Mouse (Mus musculus) retina, postnatal 1 day (tissue): ENCODE measurements around the gene Celf6.

Source experiments
- DNase-seq: peaks from one replicate; pipeline ENCODE4 v3.0.0-alpha.2; 2012

Celf6 gene

DNA sequence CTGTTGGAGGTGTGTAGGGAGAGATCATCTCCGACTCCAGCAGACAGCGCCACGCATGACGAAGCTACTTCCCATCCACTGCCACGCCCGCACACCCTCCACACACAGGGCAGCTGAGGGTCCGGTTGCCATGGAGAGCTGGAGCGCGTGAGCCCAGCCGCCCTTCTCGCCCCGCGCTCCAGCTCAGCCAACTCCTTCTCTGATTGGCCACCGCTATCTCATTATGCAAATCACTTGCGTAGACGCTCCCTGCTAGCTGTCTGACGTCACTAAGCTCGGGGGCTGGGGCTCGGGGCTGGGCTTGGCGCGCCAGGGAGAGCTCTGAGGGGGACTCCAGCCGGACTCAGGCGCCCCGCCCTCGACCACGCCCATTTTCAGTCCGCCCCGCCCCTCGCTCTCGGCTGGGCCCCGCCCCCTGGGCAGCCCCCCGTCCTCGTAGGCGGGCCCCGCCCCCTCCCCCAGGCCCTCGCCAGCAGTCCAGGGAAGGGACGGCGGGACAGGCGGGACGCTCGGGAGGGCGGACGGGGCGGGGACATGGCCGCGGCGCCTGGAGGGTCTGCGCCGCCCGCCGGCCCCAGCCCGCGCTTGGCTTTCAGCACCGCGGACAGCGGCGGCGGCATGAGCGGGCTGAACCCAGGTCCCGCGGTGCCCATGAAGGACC lies at the start of gene Celf6:
Gene Celf6 (plus strand): TSS at position 74 of the 661 bp plus-strand sequence.
- DNase-seq, result peak; percentile 100

DNA sequence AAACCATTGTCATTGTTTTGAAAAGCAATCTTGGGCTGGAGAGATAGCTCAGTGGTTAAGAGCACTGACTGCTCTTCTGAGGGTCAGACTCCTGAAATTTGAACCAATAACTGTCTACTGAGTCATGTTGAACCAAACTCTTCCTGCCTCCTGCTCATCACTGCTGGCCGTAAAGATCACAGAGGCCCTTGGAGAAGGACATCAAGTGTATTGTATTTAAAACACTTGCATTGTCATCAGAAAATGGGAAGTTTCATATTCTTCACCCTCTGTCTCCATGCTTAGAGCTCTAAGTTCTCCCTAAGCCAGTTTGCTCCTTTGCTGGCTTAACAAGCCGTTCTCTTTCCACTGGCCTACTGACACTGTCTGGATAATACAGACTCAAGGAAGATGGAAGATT lies 49.4 kb upstream of the Celf6 start:
- no peak for DNase-seq

DNA sequence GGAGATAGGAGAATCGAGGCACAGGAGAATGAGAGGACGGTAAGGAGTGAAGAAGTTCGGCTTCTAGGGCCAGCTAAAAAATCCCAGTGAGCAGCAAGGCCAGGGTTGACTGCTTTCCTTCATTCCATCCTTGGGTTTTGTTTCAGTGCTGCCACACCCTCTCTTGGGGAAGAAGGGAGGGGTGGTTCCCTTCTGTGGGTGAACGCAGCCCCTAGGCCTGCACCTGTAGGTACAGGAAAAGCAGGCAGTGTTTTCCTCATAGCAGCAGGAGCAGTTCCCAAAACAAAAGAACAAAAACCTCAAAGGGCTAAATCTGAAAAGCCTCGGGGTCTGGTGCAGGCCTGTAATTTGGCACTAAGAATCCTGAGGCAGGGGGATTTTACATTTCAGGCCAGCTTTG lies 46.1 kb upstream of the Celf6 start:
- no peak for DNase-seq

DNA sequence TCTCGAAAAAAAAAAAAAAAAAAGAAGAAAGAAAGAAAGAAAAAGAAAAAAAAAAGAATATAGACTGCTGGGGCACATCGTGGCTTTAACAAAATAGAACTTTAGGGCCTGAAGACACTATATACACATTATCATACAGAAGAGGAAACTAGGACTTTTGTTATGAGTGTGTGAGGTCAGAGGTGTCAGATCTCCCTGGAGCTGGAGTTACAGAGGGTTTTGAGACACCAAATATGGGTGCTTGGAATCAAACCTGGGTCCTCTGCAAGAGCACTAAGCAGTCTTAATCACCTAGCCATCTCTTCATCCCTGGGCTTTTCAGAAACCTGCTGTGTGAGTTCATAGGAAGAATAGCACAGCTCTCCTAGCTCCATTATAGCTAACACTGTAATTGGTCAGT lies 44.3 kb upstream of the Celf6 start:
- no peak for DNase-seq

GRCm38 (mm10) chr9:59533889-59534288 lies 43.8 kb upstream of the Celf6 start:
- no peak for DNase-seq

- no peak for DNase-seq
Observed at GRCm38 (mm10) chr9:59537651-59538050, 40.1 kb upstream of the Celf6 start.

DNA sequence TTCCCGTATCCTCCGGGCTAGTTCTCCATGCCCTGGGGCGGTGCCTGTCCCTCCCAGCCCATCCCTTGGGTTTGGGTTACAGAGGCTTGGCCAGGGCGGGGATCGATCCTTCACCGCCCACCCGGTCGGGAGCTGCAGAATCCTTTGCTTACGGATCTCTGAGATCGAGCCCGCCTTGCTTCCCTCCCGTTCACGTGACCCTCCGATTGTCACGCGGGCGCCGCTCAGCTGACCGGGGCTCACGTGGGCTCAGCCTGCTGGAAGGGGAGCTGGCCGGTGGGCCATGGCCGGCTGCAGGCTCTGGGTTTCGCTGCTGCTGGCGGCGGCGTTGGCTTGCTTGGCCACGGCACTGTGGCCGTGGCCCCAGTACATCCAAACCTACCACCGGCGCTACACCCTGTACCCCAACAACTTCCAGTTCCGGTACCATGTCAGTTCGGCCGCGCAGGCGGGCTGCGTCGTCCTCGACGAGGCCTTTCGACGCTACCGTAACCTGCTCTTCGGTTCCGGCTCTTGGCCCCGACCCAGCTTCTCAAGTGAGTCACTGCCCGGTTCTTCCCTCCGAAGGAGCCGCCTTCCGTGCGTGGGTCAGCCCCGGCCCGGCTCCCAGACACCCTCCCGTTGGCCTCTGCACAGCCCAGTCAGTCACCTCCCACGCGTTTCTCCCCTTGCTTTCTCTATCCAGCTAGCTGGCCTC lies 38.1 kb upstream of the Celf6 start, which contains the start of the genes Hexa and Tmem202:
Gene Hexa (plus strand): TSS at position 100 of the 697 bp plus-strand sequence.
Gene Tmem202 (minus strand): TSS at position 407 of the 697 bp plus-strand sequence.
- DNase-seq, result peak; percentile 94

GRCm38 (mm10) chr9:59541617-59542016 lies 36.1 kb upstream of the Celf6 start:
- DNase-seq, result no peak

GRCm38 (mm10) chr9:59542766-59543324 lies 34.9 kb upstream of the Celf6 start:
- DNase-seq, result no peak

DNA sequence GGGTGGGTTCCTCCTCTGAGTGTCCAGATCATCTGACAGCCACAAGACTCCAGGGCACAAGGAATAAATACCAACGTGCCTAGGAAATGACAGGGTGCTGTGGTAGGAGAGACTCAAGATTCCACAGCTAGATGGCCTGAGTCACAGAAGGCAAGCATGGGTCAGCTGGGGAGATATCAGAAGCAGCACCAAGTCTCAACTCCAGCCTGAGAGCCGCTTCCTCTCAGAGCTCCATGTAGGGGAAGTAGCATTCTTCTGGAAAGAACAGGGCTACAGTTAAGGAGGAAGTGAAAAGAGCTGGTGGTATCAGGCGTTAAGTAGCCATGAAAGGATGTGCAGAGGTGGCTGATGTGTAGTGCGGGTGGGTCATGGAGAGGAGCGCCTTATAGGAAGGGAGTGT lies 33.0 kb upstream of the Celf6 start:
- DNase-seq, result no peak

DNA sequence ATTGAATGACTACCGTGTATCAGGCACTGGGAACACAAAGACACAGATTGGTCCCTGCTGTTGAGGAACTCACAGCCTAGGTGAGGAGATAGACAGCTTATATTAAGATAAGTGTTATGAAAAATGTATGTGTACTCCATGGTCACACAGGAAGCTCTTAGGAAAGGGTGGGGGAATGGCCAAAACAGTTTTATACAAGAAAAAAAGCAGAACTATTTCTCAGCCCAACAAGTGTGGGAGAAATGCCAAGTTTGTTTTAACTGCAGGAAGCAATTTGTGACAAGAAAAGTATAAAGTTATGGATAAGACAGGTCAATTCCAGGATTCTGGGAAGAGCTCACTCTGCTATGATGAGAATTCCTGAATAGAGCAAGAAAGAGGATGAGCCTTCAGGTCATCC lies 29.8 kb upstream of the Celf6 start:
- DNase-seq, result no peak

- no peak for DNase-seq
Observed at GRCm38 (mm10) chr9:59548961-59549487, 28.7 kb upstream of the Celf6 start.

- no peak for DNase-seq
Observed at GRCm38 (mm10) chr9:59550077-59550476, 27.6 kb upstream of the Celf6 start.

- no peak for DNase-seq
Observed at GRCm38 (mm10) chr9:59551017-59551416, 26.7 kb upstream of the Celf6 start.

DNA sequence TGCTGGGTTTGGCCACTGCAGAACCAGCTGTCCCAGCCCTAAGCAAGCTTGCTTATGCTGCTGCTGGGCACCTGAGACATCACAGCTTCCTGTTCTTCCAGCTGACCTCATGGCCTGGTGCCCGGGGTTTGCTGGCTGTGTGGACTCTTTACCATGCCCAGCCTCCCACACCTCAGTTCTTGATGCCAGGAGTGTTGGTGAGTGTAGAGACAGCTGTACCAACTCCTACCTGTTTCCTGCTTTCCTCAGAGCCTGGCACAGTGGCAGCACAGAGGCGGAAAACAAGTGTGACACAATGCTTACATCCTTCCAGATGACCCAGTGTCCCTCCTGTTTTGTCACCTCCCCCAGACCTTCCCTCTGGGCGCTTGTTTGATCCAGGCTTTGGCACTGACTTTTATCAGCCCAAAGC lies 26.1 kb upstream of the Celf6 start:
- DNase-seq, result no peak

DNA sequence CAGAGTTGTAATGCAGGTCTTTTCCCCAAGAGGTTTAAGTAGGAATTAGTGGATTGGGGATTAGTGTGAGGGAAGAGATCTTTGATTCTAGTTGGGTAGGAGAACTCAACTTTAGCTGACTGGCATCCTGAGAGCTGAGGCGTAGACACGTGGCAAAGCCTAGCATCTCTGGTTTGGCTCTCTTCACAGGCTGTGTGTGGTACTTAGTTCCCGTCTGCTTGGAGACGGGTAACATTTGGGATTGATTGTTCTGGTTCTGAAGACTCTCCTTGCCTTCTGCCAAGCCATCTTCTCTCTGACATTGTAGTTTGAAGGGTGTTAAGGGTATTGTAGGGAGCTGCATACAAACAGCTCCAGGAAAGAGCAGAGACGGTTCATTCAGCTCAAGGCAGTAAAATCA lies 25.1 kb upstream of the Celf6 start:
- DNase-seq, result no peak

- DNase-seq, result no peak
Observed at GRCm38 (mm10) chr9:59553719-59554118, 24.0 kb upstream of the Celf6 start.

GRCm38 (mm10) chr9:59565600-59565999 lies 12.1 kb upstream of the Celf6 start:
- peak; percentile 81 for DNase-seq

DNA sequence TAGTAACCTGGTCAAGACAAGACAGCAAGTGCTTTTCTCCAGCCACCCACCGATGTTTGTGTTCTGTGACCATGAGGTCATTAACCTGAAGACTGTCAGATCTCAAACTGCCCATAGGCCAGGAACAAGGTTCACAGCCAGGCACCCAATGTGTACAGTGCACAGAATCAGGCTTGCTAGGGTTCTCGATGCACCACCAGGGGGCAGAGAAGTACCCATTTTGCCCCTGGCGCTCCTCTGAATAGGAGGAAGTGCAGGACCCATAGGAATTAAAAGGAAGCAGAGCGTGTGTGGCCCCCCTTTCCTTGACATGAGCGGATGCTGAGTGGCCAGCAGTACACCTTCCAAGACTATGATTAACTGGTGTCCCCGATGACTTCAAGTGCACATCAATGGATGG lies 10.6 kb upstream of the Celf6 start:
- DNase-seq, result peak; percentile 84

GRCm38 (mm10) chr9:59571852-59572251 lies 5.9 kb upstream of the Celf6 start:
- DNase-seq, result no peak

DNA sequence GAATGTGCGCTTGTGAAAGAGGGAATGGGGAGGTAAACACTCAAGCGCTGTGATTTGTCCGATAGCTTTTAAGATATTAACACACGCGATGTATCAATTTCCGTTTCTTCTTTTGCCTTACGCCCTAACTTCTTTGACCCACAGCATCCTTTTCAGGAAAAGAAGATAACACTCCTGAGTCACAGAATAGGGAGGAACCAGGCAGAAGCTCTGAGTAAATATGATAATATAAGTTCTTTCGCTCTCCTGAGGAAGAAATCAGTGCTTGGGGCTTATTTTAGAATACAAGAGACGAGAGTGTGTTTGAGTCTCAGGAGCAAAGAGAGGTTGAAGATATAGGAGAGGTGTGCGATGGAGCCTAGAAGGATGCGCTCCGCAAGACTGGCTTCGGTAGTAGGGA lies 316 bp upstream of the Celf6 start:
- no peak for DNase-seq

GRCm38 (mm10) chr9:59578505-59578867 lies 769 bp downstream of the Celf6 start:
- DNase-seq, result no peak

GRCm38 (mm10) chr9:59584871-59585308 lies 7.2 kb downstream of the Celf6 start:
- peak; percentile 83 for DNase-seq

- DNase-seq, result no peak
Observed at GRCm38 (mm10) chr9:59588252-59588651, 10.5 kb downstream of the Celf6 start.
